Mouse (Mus musculus) ovary, adult 18-20 months (tissue): ENCODE measurements around the gene Vmn2r120.
"Not testable (repeated sequence)": the region's sequence is repeated elsewhere in the genome, so short reads cannot be mapped to it uniquely, and the experiment has no call there.

Experiments
- DNase-seq: peaks from one replicate; pipeline ENCODE4 v3.0.0; 2022; ENCODE audit warnings: low spot score, mixed read lengths

Gene Vmn2r120

DNA sequence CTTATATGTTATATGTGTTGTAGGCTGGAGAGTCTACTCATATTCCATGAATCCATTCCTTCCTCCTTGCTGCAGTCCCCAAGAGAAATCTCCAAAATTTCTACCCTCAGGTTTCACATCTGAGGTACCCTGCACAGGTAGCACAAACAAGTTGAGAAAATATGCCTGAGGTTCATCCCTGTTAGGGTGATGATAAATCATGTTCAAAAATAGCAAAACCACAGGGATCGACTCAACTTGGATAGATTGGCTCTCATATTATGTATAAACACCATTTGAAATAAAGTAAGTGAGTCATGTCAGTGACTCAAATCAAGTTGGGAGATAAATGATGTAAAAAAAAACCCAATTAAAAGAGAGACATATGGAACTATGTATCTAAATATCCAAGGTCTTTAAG lies at the start of gene Vmn2r120:
Gene Vmn2r120 (minus strand): TSS at position 101 of the 400 bp plus-strand sequence.
- DNase-seq = no peak

DNA sequence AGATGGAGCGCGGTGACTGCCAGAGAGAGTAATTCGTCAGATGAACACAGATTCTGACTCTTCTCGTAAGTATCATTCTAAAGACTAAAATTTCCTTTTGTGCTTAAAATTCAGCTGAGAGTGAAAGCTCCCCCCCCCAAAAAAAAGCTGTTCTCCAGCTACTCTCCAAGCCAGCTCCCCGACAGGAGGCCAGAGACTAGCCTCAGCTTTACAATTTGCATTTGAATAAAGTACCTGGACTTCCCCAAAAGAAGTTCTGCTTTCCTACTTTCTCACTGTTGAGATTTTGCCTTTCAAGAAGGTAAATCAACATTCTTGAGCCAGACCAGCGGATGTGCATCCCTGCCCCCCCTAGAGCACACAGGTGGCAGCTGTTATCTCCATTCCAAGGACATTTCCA lies 42.0 kb upstream of the Vmn2r120 start:
- DNase-seq = not testable (repeated sequence)

DNA sequence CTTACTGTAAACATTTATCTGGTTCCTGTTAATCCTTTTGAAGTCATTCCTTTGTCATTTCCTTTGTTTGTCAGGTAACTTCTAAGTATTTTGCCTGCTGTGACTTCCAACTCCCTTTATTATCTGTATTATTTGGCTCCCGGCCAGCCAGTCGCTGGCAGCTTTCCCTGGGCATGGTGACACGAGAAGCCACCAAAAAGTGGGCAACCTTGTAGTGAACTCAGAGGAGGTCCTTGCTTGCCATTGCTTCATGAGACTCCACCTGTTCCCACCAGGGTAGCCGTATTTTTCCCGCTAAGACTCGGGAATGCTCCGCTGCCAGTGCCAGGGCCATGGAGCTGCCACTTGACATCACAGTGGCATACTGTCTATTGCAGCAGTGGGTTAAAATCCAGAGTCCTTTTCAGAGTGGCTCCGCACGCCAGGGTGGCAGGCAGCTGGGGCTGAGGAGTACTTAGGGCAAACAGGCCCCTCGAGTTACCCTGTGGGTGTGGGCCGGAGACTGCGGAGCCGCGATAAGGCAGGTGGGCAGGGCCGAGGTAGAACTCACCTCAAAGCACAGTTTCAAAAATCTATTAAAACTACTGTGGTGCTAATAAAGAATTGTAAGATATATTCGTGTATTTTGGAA lies 28.9 kb upstream of the Vmn2r120 start:
- DNase-seq = no peak
